Mouse (Mus musculus): ENCODE results near the gene Olfr517.

The Olfr517 gene

DNA sequence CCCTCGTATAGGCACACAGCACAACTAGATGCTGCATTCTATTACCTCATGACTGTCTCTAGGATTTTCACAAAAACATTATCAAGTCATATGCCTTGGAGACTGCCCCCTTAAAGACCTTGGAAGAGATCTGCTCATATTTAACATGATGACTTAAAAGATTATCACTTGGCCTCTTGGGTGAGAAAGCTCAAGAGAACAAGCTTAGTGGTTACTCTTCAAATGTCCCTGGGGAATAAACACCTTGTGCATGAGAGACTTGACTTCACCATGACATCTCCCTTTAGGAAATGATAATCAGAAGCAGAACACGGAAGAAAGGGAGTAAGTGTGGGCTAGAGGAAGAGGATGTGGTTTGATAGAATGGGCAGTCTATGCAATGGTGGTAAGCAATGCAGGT is at the start of gene Olfr517:
Olfr517 (minus strand) TSS at position 101 of the 400 bp plus-strand sequence.
- no peak for DNase-seq (ENCODE audit: low spot score)

DNA sequence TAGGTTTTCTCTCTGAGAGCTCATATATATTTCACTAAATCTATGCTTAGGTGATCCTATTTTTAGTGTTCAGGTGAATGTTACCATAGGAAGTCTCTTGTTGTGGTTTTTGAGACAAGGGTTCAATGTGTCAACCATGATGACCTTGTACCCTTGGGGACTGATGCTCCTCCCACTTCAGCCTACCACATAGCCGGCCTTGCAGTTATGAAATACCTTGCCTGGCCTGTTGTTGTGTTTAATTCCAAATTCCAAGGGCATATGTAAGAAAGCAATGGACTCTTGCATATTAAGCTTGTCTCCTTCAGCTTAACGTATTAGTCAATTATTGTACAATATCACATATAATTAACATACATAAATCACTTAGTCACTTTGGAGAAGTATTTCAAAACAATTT is 31.8 kb upstream of the Olfr517 start:
- no peak for DNase-seq (ENCODE audit: low spot score)

DNA sequence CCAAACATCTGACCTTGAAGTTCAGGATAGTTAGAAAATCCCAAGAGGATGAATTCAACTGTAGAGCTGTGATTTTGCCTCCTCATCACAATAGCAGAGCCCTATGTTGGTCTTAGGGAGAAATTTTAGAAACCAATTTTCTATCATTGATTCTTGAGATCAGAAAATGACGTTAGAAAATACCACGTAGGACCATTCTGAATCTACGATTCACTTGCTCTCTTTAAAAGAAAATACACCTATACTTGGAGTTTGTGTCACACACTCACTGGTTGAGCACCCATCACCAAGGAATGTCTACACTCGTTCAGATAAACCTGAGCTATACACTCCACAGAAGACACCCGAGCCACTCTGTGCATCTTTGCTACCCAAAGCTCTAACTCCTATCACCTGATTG is 22.1 kb upstream of the Olfr517 start, which contains the start of gene Olfr519:
Olfr519 (minus strand) TSS at position 101 of the 400 bp plus-strand sequence.
- DNase-seq (ENCODE audit: low spot score): no peak

DNA sequence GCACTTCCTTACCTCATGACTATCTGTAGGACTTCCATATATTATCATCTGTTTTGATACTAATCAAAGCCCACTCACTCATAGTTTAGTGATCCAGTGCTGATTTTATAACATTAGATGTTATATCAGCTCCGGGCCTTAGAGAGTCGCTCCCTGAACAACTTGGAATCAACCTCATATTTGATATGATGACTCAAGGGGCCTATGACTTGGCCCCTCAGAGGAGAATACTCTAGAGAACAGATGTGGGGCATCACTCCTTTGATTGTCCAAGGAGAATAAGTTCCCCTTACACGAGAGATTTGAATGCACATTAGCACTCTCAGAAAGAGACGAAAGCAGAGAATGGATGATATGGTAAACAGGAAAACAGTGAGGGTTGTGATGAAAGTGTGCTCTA is 12.7 kb upstream of the Olfr517 start, which contains the start of gene Olfr518:
Olfr518 (minus strand) TSS at position 101 of the 400 bp plus-strand sequence.
- DNase-seq (ENCODE audit: low spot score): no peak

DNA sequence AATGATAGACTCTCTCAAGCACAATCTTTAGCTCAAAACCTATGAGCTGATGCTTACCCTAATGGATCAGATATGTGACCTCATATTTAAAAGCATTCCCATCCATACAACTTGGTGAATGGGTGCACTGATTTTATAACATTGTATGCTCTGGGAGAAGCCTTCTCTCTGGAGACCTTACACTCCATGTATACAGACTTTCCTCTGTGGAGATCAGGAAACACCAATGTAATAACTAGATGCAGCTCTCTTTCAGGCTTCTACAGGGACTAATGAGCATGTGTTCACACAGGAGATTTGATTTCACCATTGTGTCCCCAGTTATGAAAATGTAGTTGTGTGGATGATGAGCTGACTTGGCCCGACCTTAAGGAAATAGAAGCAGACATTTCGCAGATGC is 21.8 kb downstream of the Olfr517 start, which contains the start of gene Olfr516:
Olfr516 (minus strand) TSS at position 101 of the 400 bp plus-strand sequence.
- DNase-seq (ENCODE audit: low spot score): no peak

DNA sequence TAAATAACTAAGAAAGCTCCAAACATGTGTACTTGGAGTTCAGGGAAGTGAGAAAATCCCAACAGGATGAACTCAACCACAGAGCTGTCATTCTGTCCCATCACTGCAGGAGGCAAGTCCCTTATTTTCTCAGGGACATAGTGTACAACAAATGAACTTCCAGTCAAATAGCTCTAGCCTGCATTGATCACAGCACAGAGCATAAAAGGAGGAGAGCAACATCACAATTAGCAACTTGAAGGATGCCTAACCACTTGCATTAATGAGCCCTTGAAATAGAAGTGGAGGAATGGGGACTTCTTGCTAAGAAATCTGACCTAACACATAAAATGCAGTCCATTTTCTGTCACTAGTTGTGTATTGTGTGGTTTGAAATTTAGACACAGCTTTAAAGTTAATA is 46.3 kb downstream of the Olfr517 start, which contains the start of gene Olfr514:
Olfr514 (minus strand) TSS at position 101 of the 400 bp plus-strand sequence.
- no peak for DNase-seq (ENCODE audit: low spot score)

All from ovary, postnatal 14 days (tissue).